In genomic region chr6:90509085-90509484, GRCm38 (mm10) we compare ENCODE assay signal across 8 mouse cellular contexts. TPM values are rescaled to one million over a fixed set of nuclear protein-coding genes. Genes with fewer than 3 reads are reported as not detected.
A peak's percentile ranks its signal among the peaks of the same experiment; 100 is the strongest.
DNase-seq lines count a peak whose midpoint lies in the region; ATAC-seq lines count a peak whose summit lies in the region.

No protein-coding gene starts in this region.

- no peak overlapping the region for H3K4me3 ChIP-seq in hindbrain, embryonic 16.5 days (ENCODE audit: low read length)

- H3K4me1 ChIP-seq in hindbrain, embryonic 16.5 days (ENCODE audit: control insufficient read depth, insufficient read depth, low read depth, low read length) = peaks cover 11% of the 10 kb centered on the region

- H3K27ac ChIP-seq in hindbrain, embryonic 16.5 days (ENCODE audit: low read depth, low read length) = peak overlapping the region; percentile 69

- H3K27me3 ChIP-seq in hindbrain, embryonic 16.5 days (replicated peaks; ENCODE audit: control insufficient read depth, insufficient read depth, low read length) = no peaks in the 10 kb centered on the region

- H3K36me3 ChIP-seq in hindbrain, embryonic 16.5 days (ENCODE audit: control insufficient read depth, insufficient read depth, low read length) = no peaks in the 10 kb centered on the region

- DNase-seq in cerebellum, adult 18-20 months = peak; percentile 38 to 46
- DNase-seq in urinary bladder, postnatal 14 days (ENCODE audit: low spot score) = peak; percentile 71
- no peak for DNase-seq in urinary bladder, postnatal 25 days (ENCODE audit: low spot score)
- DNase-seq in lung, postnatal 25 days (ENCODE audit: low spot score) = peak; percentile 93
- no peak for DNase-seq in thymus, postnatal 25 days
- DNase-seq in thymus, postnatal 4 days = no peak

- no peak for ATAC-seq in cerebellum, adult (ENCODE audit: insufficient number of reproducible peaks, low FRiP score, low TSS enrichment)
- ATAC-seq in hindbrain, embryonic 16.5 days = peak; percentile 63

- no peaks in the 10 kb centered on the region for H3K9me3 ChIP-seq in hindbrain, embryonic 16.5 days (ENCODE audit: control insufficient read depth, low read length)

- H3K4me2 ChIP-seq in hindbrain, embryonic 16.5 days (ENCODE audit: low read length) = no peak overlapping the region

- no peak overlapping the region; the same call in 1 of the 2 replicates for H3K9ac ChIP-seq in hindbrain, embryonic 16.5 days (ENCODE audit: low read depth, low read length)

- WGBS in hindbrain, embryonic 16.5 days = 46% methylated on average over 6 of the region's 6 CpGs

RNA-seq across cellular contexts. Expression of gene Aldh1l1, which starts 22.9 kb away (rescaled TPM):
- 89.0 and 101 TPM in 2 replicates for polyA plus RNA-seq in hindbrain, embryonic 16.5 days (2015; fragmentation: Nextera tagmentation; extraction: Ambion mirVana)

RNA-seq across cellular contexts. Expression of gene Klf15, which starts 46.7 kb away (rescaled TPM):
- 20.9 and 25.1 TPM in 2 replicates for polyA plus RNA-seq in hindbrain, embryonic 16.5 days (2015; fragmentation: Nextera tagmentation; extraction: Ambion mirVana)

Comparison
In these comparisons a context has a peak if more than half of its experiments do, and no peak if none do; other contexts are left out.
1. DNase-seq: peak in cerebellum, adult 18-20 months (2 of 2), urinary bladder, postnatal 14 days (single experiment) and lung, postnatal 25 days (single experiment); none in urinary bladder, postnatal 25 days (single experiment), thymus, postnatal 25 days (single experiment) and thymus, postnatal 4 days (single experiment).